Mouse (Mus musculus): ENCODE data around the gene Pcbp1.

Gene Pcbp1

DNA sequence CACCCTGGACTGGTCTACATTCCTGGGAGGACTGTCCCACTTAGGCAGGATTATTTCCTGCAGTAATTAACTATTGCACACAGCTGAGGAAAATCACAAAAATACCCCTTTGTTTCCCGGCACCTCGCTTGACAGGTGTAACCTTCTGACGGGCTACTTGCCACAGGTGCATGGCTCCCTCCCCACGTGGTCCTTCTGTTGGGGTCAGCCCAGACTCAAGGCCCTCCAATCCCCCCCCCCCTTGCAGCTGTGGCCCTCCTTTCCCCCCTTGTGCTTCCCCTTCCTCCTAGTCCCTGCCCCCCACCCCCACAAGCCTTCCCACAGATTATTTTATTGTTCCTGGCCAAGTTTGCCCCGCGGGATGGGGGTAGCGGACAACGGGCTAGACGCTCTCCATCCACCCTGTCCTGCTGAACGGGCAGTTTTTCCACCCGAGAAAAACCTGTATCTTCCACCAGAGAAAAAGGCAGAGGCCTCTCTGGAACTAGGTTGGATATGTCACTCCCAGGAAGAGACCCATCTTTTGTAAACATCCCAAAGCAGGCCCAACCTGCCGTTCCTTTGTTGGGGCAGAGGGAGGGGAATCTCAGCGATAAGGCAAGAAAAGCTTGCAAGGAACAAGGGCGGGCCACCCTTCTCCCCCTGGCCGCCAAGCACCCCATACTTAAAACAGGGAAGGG lies 2.2 kb downstream of the Pcbp1 start:
- DNase-seq, result peak; percentile 91

DNA sequence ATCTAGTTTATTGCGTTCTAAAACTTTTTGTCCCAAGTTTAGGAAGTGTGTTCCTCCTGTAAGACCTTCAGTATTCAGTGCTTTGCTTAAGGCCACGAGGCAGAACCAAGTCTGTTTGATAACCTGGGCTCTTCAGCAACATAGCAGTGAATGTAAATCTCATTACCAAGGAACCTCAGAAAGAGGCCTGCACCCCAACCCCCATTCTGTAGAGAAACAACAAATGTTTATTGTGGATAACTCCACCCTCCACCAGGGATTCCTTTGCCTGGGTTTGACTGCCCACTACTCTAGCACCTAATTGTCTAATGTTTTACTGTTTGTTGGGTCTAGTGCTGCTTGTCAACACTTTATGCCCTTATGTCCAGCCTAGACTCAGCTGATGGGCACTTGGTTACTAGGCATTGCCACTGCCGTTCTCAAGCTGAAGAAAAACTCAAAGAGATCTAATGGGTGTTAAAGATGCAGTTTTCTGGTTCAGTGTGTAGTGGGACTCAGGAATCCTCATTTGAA lies 2.8 kb downstream of the Pcbp1 start:
- DNase-seq, result no peak

DNA sequence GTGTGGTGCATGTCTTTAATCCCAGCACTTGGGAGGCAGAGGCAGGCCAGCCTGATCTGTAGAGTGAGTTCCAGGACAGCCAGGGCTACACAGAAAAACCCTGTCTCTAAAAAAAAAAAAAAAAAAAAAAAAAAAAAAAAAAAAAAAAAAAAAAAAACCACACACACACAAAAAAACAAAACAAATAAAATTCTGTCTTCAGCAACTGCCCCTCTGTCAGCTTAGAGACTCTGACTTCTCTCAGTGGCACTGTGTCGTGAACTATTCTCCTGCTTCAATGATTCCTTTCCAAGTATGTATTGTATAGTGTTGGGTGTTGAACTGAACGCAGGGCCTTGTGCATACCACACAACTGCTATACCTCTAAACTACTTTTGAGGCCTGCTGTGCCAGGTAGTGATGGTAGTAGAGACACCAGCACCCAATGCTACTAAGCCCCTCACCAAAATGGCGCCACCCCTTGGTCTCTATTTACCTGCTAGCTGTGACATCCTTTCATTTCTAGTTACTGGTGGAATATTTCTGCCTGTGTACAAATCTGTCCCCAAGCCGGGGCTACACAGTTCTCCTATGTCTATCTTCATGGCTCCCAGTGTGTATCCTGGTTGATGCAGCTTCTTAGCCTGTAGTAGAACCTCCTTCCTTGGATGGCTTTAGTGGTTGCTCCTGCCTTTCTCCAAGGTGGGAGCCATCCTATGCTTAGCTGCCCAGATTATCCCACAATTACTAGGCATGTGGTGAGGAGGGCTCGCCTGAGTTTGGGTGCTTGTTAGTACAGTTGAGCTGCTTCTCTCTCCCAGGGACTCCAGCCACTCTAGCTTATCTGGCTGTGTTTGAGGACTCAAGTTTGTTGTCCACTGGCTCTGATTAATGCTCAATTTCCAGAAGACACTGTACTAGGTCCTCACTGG lies 3.9 kb downstream of the Pcbp1 start:
- no peak for DNase-seq

DNA sequence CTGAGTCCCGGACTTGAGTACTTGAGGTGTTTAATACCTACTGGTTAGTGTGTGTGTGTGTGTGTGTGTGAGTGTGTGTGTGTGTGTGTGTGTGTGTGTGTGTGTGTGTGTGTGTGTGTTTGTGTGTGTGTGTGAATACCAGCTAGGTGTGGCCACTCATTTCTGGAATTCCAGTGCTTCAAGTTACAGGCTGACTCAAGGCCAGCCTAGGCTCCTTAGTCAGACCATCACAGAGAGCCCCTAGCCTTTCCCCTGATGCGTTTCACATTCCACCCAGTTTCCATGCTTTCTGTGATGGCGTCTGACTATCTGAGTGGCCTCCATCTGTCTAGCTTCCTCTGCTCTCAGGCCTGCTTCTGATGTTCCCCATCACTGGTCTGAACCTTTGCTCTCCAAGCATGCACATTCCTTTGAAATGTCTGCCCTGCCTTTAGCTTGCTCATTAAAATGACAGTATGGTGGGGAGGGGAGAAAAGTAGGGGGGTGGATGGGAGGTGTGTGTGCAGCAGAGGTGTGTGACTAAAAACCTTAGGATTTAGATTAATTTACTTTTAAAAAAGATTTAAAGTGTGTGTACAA lies 6.3 kb downstream of the Pcbp1 start:
- DNase-seq, result no peak

DNA sequence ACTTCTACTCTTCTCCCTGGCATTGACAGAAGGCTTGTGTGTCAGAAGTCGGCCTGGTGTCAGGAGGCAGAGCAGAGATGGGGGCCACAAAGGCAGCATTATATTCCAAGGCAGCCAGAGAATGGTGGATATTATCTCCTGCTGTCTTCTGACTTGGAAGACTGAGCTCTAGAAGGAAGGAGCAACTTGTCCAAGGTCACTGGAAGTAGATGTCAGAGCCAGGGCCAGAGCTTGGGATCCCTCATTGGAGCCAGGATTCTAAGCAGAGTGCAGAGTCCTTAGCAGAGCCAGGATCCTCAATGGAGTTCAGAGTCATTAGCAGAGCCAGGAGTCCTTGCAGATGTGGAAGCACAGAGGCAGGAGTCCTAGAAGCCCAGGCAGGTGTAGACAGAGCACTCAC lies 10.1 kb downstream of the Pcbp1 start:
- DNase-seq, result peak; percentile 95

DNA sequence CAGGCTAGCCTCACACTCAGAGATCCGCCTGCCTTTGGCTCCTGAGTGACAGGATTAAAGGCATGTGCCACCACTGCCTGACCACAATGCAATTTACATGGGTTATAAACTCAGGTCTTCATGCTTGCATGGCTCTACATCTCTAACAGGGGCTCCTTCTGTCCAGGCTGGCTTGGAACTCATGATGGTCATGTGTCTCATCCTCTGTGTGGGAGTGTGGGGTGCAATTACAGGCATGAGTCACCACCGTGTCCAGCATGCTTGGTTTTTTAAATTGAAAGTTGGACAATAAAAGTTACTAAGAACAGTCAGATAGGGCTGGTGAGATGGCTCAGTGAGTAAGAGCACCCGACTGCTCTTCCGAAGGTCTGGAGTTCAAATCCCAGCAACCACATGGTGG lies 12.8 kb downstream of the Pcbp1 start:
- DNase-seq, result no peak

DNA sequence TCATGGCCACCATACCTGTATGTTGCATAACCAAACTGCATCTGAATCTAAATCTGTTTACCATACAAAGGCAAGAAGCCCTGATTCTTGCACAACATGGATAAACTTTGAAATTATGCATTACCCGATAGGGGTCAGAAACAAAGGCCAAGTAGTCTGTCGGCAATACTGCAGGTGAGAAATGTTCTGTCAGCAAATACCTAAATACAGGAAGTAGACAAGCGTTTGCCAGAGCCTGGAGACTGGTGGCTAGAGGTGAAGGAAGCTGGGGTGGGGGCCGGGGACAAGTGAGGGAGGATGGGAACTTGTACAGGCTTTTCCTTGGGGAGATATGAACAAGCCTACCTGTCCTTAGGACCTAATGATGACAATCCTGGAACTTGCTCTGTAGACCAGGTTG lies 15.1 kb downstream of the Pcbp1 start:
- no peak for DNase-seq

DNA sequence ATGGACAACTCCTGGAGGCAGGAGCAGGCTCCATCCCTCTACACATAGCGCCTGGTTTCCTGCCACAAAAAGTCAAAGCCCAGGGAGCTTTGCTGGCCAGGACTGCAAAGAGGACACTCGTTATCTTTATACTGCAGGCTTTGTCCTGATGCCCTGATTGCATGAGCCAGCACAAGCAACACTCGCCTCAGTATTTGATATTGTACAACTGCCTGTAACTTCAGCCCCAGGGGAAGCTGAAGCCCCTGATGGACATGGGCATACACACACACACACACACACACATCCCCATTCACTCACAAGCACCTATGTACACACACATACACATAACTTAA lies 16.3 kb downstream of the Pcbp1 start:
- DNase-seq, result no peak

DNA sequence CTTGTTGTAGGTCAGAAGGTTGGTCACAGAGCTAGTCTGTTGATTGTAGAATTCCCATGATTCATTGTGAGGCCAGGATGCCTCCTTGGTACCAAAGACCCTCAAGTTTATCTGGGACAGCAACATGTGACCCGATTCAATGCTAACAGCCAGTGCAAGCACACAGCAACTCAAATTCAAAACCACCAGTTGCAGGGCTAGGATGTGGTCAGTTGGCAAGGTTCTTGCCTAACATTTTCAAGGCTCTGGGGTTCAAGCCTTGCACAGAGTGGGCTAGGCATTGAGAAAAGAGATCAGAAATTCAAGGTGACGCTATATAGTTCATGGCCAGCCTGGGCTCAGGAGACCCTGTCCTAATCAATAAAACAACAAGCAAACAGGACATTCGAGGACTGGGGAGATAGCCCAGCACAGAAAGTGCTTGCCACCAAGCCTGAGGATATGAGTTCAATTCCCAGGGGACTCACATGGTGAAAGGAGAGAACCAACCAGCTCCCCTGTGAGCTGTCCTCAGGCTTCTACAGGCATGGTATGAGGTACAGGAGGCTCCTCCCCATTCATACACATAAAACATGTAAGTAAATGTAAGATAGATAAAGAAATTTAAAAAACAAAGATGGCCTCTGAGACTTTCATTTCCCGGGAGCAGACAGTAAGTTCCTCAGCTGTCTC lies 16.8 kb downstream of the Pcbp1 start:
- no peak for DNase-seq

DNA sequence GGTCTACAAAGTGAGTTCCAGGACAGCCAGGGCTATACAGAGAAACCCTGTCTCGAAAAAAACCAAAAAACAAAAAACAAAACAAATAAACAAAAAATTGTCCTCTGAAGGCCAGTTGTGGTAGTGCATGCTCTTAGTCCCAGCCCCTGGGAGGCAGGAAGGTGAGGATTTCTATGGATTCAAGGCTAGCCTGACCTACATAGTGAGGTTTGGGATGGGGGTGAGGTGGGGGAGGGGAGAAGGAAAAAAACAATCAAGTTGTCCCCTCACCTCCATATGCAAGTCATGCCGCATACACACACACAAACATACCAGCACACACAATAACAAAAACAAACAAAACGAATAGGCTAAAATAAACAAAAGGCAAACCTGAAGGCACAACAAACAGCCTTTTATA lies 17.4 kb downstream of the Pcbp1 start:
- no peak for DNase-seq

DNA sequence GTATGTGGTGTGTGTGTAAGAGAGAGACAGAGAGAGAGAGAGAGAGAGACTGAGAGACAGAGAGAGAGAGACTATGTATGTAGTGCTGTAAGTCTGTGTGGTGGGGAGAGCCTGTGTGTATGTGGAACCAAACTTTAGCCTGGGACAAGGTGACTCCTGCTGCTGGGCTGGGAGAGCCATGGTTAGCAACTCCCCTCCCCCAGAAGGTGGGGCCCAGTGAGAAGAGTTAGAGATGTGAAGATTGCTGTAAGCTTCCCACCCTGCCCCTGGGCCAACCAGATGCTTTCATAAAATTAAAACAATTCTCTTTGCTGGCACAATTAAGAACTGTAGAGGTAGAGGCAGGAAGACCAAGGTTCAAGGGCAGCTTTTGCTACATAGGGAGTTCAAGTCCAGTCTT lies 19.0 kb downstream of the Pcbp1 start:
- DNase-seq, result no peak

DNA sequence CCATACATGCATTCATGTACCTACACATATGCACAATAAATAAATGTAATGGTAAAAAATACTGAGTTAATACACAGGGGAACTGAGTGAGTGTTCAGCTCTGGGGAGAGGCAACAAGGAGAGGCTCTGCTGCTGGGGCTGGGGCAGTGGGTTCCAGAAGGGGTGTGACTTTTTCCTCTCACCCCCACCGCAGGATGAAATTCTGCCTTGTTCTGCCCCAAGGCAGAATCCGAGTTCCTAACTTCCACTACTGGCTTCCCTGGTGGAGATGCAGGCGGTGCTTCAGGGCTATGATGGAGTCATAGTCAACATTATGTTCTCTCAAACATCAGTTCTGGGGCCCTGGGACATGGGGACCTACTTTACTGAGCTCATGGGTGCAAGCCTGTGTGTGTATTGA lies 19.8 kb downstream of the Pcbp1 start:
- DNase-seq, result no peak

DNA sequence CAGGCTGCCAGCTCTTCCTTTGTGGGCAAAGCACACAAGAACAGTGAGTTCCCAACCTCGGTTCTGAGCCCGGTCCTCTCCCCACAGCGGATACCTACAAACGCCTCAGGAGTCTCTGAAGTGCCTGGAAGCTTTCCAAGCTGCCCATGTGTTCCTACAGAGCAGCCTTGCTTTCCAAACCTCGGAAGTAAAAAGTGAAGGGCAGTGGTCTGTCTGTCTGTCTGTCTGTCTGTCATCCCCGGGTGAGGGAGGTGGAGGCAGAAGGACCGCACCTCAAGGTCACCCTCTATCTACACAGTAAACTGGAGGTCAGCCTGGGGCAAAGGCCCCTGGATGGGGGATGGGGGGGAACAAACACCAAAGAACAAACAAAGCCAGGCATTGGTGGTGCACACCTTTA lies 20.4 kb downstream of the Pcbp1 start:
- DNase-seq, result no peak

DNA sequence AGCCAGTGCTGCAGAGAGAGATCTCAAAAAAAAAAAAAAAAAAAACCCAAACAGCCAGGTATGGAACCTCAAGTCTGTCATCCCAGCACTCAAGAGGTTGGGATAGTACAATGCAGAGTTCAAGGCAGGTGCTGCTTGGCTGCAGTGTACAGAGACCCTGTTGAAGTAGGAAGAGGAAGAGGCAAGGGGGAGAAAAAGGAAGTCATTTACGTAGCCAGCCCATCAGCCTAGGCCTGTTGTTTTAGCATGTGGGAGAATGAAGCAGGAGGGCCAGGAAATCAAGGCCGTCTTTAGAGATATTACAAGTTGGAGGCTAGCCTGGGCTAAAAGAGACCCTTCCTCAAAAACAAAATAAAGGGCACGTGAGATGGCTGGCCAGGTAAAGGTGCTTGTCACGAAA lies 22.6 kb downstream of the Pcbp1 start:
- no peak for DNase-seq

DNA sequence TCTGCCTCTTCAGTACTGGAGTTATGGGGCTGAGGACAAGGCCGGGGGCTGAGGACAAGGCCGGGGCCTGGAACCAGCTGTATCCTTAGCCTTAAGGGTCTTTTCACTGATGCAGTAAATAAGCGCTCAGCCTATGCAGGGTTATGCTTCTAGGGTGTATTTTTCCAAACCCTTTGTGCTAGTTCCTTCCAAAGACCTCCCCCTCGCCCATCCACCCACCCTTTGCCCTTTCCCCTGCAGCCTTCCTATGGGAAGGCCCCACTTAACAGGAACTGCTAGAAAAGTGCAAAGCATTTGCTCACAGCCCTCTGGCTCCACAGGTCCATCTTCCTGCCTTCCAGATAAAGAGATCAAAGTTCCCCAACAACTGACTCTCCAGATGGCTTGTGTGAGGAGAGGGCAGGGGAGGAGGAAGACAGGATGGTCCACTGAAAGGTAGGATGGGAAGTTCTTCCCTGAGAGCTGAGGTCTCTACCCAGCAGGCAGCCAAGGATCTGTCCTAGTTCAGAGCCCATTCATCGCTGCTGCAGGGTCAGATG lies 26.5 kb downstream of the Pcbp1 start:
- no peak for DNase-seq

DNA sequence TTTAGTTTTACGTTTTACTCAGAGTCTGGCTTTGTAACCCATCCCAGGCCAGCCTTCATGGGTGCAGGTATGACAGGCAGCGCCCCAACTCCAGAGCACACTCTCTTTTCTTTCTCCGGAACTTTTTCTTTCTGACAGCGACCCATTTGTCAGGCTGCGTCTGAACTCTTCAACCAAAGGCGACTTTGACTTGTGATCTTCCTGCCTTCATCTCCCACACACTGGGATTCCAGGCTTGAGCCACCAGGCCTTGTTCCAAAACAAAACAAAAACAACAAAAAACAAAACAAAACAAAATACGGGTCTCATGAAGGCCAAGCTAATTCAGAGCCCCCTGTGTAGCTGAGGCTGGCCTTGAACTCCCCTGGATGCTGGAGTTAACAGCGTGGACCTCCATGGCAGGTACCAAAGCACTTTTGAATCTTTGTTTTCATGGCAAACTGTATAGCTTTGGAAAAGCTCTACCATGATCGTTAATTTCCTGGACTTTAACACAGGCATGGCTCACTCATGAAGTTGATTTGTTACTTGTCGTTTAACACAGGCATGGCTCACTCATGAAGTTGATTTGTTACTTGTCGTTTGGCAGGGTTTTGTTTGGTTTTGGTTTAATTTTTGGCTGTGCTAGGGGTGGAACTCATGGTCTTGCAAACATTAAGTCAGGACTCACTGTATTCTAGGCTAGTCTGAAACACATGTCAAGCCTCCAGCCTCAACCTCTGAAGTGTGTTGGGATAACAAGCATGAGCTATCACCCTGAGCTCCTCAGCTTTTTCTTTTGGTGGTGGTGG lies 28.0 kb downstream of the Pcbp1 start:
- DNase-seq, result no peak

DNA sequence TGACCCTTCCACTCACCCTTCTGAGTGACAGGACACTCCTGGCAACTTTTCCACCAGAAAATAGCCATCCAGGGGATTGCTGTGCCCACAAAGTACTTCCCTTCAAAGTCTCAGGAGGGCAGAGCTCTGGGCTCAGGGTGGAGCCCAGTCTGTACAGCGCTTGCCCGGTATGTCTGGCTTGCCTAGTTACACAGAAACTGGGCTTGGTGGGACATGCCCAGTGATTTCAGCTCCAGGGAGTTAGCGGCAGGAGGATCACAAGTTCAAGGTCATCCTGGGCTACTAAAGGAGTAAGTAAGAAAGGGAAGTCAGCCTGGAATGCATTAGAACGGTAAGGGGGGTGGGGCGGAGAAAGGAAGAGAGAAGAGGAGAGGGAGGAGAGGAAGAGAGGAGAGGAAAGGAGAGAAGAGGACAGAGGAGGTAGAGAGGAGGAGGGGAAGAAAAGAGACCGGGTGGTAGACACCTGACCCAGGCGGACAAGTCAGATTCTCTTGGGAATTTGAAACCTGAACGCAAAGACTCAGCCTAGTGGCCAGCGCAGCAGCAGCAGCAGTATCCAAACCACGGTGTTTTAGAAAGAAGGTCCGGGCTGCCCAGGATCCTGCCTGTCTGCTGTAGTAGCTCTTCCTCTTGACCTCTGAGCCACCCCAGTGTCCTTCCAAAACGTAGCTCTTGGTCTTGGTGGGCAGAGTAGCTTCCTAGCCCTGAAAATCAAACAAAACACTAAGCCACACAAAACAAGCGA lies 28.9 kb downstream of the Pcbp1 start:
- DNase-seq, result peak; percentile 95

DNA sequence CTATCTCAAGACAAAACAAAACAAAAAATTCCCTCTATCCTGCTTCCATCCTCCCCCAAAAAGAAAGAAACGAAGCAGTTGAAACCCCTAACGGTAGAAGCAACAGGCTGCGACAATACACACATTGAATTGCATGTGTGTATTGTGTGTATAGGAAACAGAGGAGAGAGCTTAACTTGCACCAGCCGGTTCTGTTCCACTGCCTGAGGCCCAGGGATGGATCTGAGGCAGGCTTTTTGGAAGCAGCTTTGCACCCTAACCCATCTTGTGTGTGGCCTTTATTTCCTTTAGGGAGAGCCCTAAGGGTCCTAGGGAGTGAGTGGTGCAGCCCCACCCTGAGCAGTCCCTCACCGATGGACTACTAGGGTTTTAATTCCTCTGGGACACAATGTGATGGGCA lies 29.5 kb downstream of the Pcbp1 start:
- no peak for DNase-seq

DNA sequence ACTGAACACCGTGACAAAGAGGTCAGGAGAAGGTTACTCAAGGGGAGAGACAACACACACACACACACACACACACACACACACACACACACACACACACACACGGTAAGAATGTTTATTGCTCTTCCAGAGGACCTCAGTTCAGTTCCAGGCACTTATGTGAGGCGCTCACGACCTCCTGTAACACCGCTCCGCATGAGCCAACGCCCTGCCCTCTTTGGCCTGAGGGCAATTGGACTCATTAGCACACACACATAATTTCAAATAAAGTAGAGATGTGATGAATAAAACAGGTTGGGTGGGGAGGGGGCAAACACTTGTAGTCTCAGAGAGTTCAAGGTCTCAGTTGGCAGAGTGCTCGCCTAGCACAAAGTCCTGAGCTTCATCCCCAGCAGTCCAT lies 30.0 kb downstream of the Pcbp1 start:
- DNase-seq, result no peak

DNA sequence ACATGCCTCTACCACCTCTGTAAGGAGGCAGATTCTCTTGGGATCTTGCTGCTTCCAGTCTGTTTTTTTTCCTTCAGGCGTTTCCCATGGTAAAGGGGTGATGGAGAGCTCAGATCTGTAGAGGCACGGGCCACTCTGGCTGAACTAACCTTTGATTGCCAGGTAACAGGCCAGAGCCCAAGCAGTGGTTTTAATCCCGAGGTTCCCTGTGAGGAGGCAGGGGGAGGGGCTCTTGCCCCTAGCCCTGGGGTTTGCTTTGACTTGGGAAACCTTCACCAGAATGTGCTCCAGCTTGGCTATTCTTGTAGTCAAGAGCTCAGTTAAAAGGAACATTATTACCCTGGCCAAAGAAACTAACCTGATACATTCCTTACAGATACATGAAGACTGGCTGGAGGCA lies 30.5 kb downstream of the Pcbp1 start:
- no peak for DNase-seq

DNA sequence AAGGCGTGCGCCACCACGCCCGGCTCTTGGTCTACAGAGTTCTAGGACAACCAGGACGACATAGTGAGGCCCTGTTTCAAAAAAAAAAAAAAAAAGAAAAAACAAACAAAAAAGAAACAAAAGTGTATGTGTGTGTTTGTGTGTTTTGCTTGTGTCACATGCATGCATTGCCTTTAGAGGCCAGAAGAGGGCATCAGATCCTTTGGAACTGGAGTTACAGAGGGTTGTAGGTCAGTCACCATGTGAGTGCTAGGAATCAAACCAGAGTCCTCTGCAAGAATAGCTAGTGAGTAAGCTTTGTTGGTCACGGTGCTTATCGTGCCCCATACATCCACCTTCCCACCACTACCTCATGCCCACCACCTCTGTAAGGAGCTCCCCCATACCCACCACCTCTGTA lies 31.4 kb downstream of the Pcbp1 start:
- DNase-seq, result no peak
